Mouse (Mus musculus) testis, postnatal 10 days (tissue): ENCODE results near the gene Ints13.
"Not testable (repeated sequence)": the region's sequence is repeated elsewhere in the genome, so short reads cannot be mapped to it uniquely, and the experiment has no call there.

Source experiments
- DNase-seq: peaks from one replicate; pipeline ENCODE4 v3.0.0; 2021; ENCODE audit warnings: low spot score

The Ints13 gene

DNA sequence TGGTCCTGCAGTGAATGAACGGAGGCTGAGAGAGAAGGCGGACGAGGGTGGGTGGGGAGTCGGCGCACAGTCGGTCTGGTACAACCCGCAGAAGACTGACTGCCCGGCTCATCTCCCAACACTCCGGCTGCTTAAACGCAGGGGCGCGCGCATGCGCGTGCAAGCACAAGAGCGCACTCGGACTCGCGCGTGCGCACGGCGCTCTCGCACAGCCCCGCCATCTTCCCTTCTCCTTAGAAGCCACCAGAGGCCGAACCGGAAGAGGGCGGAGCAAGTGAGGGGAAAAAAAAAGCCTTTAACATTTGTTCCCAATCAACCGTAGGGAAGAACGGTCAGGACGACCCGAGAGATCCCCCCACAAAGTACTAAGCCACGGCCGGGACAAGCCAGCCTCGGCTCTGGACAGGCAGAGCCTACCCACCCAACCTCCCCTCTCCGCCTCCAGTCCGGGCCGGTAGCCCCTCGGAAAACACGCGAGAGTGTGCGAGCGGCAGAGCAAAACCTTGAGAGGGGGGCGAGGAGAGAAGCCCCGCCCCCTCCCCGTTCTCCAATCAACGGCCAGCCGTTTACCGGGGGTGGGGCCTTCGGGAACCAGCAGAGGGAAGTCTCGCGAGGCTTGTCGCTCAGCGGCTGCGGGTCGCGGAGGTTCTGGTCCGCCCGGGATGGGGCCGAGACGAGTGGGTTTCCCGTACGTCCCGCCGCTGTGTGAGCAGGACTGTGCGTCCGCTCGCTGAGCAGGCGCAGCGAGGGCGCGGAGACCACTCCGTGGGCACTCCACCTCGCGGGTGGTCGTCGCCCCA, at the start of gene Ints13:
Ints13 (minus strand) TSS at position 526 of the 800 bp plus-strand sequence.
- peak; percentile 98 for DNase-seq

DNA sequence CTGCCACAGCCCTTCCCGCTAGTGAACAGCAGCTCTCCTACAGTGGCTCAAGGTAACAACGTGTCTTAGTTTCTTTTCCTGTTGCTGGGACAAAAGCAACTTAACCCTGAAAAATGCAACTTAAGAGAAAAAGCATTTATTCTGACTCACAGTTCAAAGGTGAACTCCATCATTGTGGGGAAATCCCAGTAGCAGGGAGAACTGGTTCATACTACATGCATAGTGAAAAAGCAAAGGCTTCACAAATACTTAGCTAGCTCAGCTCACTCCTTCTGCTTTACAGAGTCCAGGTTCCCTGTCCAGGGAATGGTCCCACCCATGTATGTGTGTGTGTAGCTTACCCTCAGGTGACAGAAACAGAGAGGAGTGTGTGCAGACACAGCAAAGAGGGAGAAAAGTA, 39.0 kb upstream of the Ints13 start:
- no peak for DNase-seq

DNA sequence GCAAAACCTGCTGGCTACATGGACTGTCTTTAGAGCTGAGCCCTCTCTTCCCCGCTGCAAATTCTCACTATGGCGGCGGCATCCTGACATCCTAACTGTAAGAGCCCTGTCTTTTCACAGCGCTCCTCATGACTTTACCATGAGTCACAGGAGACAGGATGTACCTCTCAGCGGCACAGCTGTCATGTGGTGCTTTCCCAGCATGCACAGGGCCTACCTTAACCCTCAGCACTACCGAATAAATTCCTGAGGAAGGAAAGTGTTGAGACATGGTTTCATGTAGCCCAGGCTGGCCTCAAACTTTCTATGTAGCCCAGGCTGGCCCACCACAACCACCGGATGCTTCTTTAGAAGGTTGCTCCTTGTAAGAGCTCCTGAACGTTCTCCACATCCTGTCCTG, 38.3 kb upstream of the Ints13 start:
- no peak for DNase-seq

DNA sequence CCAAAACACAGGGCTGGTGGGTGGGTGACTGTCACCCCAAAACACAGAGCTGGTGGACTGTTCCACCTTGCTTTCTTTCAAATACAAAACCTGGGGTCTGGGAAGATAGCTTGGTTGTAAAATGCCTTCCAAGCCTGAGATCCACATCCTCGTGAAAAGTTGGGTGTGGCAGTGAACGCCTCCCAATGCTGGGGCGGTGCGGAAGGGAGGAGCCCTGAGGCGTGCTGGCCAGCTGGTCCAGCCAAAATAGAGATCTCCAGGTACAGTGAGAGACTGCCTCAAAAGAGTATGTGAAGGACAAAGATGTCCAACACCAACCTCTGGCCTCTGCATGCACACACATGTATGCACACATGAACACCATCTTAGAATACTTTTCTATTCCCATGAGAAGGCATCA, 36.9 kb upstream of the Ints13 start:
- DNase-seq = no peak

GRCm38 (mm10) chr6:146613907-146614306, 36.3 kb upstream of the Ints13 start:
- no peak for DNase-seq

GRCm38 (mm10) chr6:146612736-146613135, 35.1 kb upstream of the Ints13 start:
- DNase-seq = no peak

GRCm38 (mm10) chr6:146611897-146612296, 34.3 kb upstream of the Ints13 start:
- DNase-seq = no peak

DNA sequence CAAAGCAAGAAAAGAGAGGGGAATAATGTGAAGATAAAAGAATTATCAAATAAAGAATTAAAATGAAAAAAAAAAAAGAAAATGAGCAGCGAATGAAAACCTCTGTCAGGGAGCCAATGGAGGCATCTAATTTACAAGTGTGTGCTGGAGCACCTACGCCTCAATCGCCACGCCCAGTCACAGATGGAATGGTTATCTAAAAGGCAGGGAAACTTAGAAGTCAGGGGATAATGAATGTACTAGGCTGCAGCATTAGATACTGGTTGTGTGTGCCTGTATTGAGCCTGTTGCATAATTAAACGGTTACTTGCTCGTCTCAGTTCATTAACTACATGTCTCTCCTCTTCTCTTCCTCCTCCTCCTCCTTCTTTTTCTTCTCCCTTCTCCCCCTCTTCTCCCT, 33.8 kb upstream of the Ints13 start:
- no peak for DNase-seq

DNA sequence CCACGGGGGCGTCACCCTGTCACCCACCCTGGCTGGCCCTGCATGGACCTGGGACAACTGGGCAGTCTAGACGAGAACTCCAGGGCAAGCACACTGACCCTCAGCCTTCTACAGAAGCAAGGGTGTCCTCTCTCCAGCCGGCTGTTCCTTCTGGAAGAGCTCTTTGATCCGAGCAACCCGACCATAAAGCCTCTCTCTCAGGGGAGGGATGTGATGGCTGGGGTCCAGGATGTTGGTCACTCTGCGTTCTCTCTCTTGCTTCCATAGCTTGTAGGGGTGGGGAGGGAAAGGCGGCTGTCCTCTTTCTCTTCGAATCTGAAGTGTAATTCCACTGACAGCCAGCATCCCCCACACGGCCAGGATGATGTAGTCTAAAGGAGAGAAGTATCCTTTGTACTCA, 26.0 kb upstream of the Ints13 start:
- DNase-seq = peak; percentile 54

DNA sequence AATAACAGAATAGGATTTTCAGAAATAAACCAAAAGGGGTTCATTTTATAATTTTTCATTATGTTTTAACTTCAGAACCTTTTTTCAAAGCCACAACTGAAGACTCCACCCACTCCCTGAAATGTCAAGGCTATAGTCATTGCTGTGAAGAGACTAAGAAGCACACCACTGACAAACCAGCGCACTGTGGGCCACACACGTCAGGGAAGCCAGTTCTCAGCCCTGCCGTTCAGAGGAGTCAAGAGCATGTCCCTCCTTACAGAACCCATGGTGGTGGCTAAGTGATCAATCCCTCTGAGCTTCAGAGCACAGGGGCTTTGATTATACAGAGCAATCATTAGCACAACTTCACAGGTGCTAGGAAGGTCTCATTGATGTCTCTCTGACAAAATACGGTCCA, 25.0 kb upstream of the Ints13 start:
- DNase-seq = no peak

GRCm38 (mm10) chr6:146585134-146585533, 7.5 kb upstream of the Ints13 start:
- DNase-seq = no peak

GRCm38 (mm10) chr6:146583366-146584046, 5.9 kb upstream of the Ints13 start:
- DNase-seq = no peak

DNA sequence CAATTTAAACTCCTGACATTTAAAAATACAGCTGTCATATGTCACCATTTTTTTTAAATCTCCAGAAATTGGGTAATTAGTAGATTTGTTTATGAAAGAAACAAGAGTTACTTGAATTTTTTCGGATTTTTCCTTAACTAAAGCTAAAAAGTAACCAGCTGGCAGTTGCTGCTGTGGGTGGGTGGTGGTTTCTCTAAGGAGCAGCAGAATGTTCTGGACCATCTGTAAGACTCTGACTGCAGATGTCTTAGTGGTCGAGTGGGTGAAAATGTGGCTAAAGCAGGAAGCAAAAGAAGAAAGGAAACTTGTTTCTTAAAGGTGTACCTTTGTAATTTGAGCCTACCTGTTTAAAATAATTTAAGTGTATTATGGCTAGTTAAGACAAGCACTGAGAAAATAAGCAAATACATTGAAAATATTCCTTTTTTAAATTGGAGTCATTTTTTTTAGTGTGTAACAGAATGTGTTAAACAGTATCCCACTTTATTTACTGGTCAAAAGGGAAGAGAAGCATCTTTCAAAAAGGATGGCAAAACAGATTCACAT, 2.8 kb upstream of the Ints13 start:
- no peak for DNase-seq

DNA sequence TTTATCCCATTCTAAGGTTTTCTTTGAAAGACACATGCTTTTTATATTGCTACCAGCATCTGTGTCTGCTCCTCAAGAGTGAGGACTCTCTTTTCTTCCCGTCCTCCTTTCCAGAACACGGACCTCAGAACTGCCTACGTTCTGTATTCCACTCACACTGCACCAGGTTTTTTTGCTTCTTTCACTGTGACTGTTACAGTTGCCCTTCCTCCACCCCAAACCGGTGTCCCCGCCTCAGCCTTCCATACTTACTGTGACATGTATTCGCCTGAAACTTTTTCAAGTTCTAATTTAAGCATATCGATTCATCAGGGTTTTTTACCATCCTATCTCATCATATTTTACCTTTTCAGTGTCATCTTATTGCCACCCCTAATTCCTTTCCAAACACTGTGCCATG, 951 bp upstream of the Ints13 start:
- peak; percentile 43 for DNase-seq

DNA sequence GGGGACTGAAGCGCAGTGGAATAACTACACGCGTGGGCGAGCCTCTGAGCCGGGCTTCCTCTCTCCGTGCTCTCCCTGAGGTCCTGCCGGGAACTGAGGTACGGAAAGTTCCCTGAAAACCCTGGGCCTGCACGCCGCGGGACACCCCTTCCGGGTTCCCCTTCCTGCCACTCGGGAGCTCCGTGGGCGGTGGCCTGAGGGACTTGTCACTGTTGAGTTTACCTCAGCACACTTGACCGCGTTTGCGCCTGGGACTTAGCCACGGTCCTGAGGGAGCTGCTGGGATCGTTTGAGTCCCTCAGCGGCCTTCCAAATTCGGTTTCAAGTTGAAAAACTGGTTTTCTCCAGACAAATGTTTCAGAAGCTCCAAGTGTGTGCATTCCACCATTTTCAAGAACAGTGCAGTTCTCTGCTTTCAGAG, 486 bp upstream of the Ints13 start:
- peak; percentile 78 for DNase-seq

- no peak for DNase-seq
These were observed 732 bp downstream of the Ints13 start, which contains the start of gene Fgfr1op2 for GRCm38 (mm10) chr6:146576903-146577302. Gene Fgfr1op2, plus strand, starts transcription at chr6:146577203.

DNA sequence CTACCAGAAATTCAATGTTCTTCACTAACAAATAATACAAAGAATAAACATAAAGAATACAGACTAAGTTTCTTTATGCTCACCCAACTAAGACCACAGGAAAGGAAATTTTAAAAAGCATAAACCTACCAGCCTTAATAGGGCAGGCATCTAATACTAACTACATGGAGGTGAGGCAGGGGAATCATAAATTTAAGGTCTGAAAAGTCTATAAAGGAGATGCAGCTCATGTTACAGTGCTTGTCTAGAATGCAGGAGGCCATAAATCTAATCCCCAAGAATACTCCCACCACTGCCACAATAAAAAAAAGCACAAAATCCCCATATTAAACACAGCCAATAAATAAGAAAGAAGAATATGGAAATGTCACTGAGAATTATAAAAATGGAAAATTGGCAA, 5.6 kb downstream of the Ints13 start:
- no peak for DNase-seq

- DNase-seq = not testable (repeated sequence)
These were observed 15.2 kb downstream of the Ints13 start for GRCm38 (mm10) chr6:146562461-146562860.

DNA sequence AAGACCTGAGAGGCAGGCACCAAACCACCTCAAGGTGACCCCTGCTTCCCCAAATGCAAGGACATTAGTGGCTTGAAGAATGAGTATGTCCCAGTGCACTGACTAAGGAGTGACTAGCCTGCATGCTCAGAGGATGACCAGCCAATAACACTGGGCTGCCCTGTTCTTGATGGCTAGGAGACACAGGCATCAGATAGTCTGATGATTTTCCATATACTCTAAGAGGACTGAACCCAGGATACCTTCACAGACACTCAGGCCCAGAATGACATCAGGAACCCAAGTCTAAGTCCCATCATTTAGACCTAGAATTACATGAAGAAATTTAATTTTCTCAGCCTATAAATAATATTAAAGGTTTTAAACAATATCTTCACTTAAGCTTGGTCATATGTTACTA, 26.3 kb downstream of the Ints13 start:
- DNase-seq = no peak

GRCm38 (mm10) chr6:146550421-146550820, 27.2 kb downstream of the Ints13 start:
- DNase-seq = no peak

DNA sequence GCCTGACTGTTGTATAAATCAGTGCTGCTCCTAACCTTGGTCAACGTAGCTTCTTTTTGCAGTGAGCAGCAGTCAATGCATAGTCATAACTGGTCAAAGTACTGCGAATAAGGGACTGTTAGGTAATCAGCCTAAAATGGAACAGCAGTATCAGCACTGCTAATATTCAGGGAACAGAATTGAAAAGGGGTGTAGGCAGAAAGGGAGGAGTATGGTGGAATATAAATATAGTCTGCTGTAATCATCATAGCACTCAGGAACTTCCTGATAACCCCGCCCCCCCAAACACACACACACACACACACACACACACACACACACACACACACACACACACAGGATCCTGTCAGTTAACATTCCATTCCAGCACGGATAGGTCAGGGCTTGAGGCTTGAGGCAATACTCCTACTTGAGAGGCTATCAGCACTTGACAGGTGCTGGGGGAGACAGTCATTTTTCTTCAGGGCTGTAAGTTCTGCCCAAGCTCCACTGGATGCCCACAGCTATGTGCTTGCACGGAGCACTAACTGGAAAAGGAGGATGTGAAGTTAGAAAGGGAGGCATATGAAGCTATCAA, 32.3 kb downstream of the Ints13 start:
- DNase-seq = no peak

DNA sequence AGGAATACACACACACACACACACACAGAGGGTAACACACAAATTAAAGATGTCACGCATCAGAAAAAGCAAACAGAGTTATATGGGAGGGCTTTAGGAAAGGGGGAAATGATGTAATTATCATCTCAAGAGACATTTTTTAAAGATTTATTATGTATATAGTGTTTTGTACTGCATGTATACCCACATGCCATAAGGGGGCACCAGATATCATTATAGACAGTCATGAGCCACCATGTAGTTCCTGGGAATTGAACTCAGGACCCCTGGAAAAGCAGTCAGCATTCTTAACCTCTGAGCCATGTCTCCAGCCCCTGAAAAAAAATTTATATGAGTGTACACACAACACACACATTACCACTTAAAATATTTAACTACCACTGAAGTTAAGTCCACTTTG, 33.0 kb downstream of the Ints13 start:
- DNase-seq = no peak

DNA sequence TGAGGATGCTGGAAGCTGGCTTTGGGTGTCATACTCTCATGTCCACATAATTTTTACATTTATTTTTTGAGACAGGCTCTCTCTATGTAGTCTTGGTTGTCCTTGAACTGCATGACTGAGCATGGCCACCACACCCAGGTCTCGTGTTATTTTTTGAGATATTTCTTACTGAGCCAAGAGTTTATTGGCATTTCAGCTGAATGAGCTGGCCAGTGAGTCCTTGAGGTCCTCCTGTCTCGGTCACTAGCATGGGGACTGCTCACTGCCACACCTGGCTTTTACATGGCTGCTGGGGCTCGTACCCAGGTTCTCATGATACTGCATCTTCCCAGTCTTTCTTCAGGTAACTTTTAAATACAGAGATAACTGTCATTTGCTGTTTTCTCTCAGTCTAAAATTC, 37.2 kb downstream of the Ints13 start:
- no peak for DNase-seq
